ENCODE assay signal across 33 mouse cellular contexts in the genomic region with DNA sequence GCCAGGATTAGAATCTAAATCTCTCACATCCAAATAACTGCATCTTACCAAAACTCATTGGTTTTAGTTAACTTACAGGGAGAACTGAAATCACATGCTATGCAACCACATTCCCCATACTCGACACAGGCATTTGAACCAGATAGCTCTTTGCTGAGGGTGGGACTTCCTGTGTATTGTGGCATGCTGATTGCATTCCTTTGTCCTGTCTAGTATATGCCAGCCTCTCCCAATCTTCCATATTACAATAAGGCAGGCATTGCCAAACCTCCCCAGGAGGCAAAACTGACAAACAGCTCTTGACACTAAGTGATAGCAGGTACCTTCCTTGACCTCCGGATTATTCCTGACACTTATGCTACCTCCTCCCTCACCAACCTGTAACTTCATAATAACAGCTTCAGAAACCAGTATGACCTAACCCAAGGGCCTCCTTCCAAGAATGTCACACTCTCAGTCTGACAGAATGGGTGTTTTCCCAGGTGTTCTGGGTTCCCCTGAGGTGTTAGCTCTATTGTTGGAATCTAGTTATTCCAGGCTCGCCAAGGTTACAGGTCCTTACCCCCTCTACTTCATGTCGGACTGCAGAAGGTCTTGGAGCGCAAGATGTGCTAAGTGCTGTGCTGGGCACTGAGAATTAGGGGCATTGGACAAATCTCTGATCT.
"Had no signal": no experiment of that assay in that cellular context is flagged by ENCODE, and none has a peak within 500 bp of the region (broad histone marks: within the 10 kb centered on the region; RNA-seq: fewer than 3 reads in every experiment).

No protein-coding gene starts in this region.

- H3K9me3 ChIP-seq: heart, embryonic 10.5 days; heart, embryonic 13.5 days; heart, embryonic 15.5 days; hindbrain, embryonic 10.5 days; hindbrain, embryonic 12.5 days; hindbrain, embryonic 13.5 days; hindbrain, embryonic 15.5 days; intestine, embryonic 15.5 days; kidney, embryonic 15.5 days had no signal

- ATAC-seq: hindbrain, embryonic 16.5 days; hindbrain, postnatal 0 days; inflammation-experienced regulatory T-cells, adult 6 months; intestine, embryonic 15.5 days; intestine, embryonic 16.5 days; intestine, postnatal 0 days had no signal

- H3K4me2 ChIP-seq: kidney, embryonic 15.5 days had no signal

- H3K27ac ChIP-seq: heart, embryonic 10.5 days; heart, embryonic 13.5 days; heart, embryonic 15.5 days; hindbrain, embryonic 10.5 days; hindbrain, embryonic 12.5 days; hindbrain, embryonic 13.5 days; hindbrain, embryonic 14.5 days; hindbrain, embryonic 15.5 days; hindbrain, postnatal 0 days; intestine, embryonic 15.5 days; kidney, embryonic 15.5 days; kidney, postnatal 0 days; layer of hippocampus, adult 2 months had no signal

- H3K4me1 ChIP-seq: intestine, embryonic 15.5 days had no signal

- H3K36me3 ChIP-seq: heart, embryonic 10.5 days; heart, embryonic 12.5 days; heart, embryonic 13.5 days; heart, embryonic 15.5 days; hindbrain, embryonic 10.5 days; hindbrain, embryonic 12.5 days; hindbrain, embryonic 13.5 days; hindbrain, embryonic 15.5 days; intestine, embryonic 15.5 days; kidney, embryonic 15.5 days had no signal

- H3K4me3 ChIP-seq: heart, embryonic 10.5 days; heart, embryonic 12.5 days; heart, embryonic 13.5 days; heart, embryonic 15.5 days; hindbrain, embryonic 10.5 days; hindbrain, embryonic 12.5 days; hindbrain, embryonic 13.5 days; intestine, embryonic 15.5 days; kidney, embryonic 15.5 days; layer of hippocampus, adult 2 months had no signal

- H3K9ac ChIP-seq: heart, embryonic 12.5 days; heart, embryonic 13.5 days; heart, embryonic 15.5 days; hindbrain, embryonic 13.5 days; hindbrain, embryonic 14.5 days; hindbrain, embryonic 15.5 days; intestine, embryonic 15.5 days; kidney, embryonic 15.5 days had no signal

- DNase-seq: heart, postnatal 10 days; heart, postnatal 14 days; heart, postnatal 4 days; kidney, adult 11 months; kidney, adult 18-20 months; kidney, adult 2 months; kidney, adult 8-10 months; kidney, adult 9 months; kidney, postnatal 10 days; kidney, postnatal 14 days; kidney, postnatal 25 days; kidney, postnatal 36 days; kidney, postnatal 4 days; layer of hippocampus, adult 9-11 months; layer of hippocampus, postnatal 36 days had no signal

- H3K27me3 ChIP-seq: heart, embryonic 12.5 days; heart, embryonic 15.5 days; intestine, embryonic 15.5 days; kidney, embryonic 15.5 days had no signal
